Mouse (Mus musculus): Measurements from ENCODE around the gene Srprb.

DNA sequence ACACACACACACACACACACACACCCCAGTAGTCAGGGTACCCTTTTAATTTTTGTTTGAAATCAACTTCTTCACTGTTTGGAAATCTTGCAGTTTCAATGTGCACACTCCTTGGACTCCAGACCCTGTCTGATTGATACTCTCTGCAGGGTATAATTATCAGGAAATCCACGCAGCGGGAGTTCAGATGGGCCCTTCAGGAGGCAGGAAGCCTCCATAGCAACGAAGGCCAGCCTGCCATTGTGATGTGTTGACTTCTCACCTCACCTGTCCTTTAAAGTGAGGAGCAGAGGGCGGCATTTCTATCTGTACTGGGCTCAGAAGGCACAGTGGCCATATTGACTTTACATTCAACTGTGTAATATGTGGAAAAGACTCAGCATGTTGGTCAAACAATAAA is 17.1 kb downstream of the Srprb start:
- TF ChIP-seq GATA1 (IDR thresholded peaks at IDR 0.05; ENCODE audit: low read length) (no peak), TAL1 (IDR thresholded peaks at IDR 0.05; ENCODE audit: low read length) (no peak)
